Mouse (Mus musculus): ENCODE measurements around the gene Plppr3. TPM values are rescaled to one million over a fixed set of nuclear protein-coding genes. Genes with fewer than 3 reads are reported as not detected.
A peak's percentile ranks its signal among the peaks of the same experiment; 100 is the strongest.

Plppr3 gene
- polyA plus RNA-seq, 1 experiment from 2014 or later: 32.9 TPM

DNA sequence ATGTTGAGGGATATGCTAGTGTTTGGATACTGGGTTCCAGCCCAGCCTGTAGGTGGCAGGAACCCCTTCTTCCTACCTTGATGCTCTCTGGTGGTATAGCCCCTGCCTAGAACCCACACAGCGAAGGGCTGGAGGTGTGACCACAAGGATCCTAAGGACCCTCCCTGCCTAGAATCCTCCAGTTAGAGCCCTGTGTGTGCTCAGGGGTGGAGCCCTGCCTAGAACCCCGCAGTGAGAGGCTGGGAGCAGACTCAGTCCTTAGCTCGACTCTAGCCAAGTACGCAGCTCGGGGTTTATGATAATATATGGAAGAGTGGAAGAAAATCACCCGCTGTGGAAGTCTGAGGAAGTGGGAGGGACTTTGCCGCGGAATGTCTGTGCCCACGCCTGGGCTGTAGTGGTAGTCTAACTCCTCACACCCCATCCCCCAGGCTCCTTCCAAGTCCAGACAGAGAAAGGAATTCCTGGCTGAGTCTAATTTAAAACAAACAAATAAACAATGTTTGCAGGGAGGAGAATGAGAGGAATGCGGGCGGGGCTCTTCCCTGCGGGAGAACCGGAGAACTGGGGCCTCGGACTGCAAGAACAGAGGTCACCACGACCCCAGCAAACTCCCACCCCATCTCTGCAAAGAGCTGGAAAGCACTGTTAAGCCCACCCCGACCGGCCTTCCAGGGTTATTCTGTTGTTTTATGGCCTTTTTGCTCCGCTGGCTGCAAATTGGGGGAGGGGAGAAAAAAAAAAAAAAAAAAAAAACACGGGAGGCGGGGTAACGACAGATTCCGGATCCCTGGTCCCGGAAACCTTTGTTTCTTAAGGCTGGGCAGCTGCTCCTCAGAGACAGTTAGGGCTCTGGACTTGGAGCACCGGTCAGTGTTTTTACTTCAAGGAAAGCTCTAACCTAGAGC is 33.5 kb downstream of the Plppr3 start:
- Histone ChIP-seq H3K9me3 (no peaks in the 10 kb centered on the region), H3K4me2 (peak overlapping the region; percentile 87), H3K9ac (peak overlapping the region; percentile 16; the same call in 1 of the 2 replicates), H3K27ac (peak overlapping the region; percentile 95), H3K27me3 (replicated peaks) (no peaks in the 10 kb centered on the region), H3K4me3 (replicated peaks) (peak overlapping the region; percentile 40), H3K4me1 (peaks cover 20% of the 10 kb centered on the region), H3K36me3 (no peaks in the 10 kb centered on the region)
- peak; percentile 86 for ATAC-seq (ENCODE audit: insufficient read depth, low FRiP score, low read depth)
- 1% methylated on average over 24 of the region's 24 CpGs for WGBS

- Histone ChIP-seq H3K4me3 (replicated peaks) (no peak overlapping the region), H3K4me2 (no peak overlapping the region; the same call in 1 of the 2 replicates), H3K9me3 (no peaks in the 10 kb centered on the region), H3K36me3 (no peaks in the 10 kb centered on the region), H3K9ac (no peak overlapping the region), H3K4me1 (peaks cover 20% of the 10 kb centered on the region), H3K27me3 (replicated peaks) (no peaks in the 10 kb centered on the region), H3K27ac (peak overlapping the region; percentile 95)
- 87% methylated on average over 3 of the region's 3 CpGs for WGBS
- no peak for ATAC-seq (ENCODE audit: insufficient read depth, low FRiP score, low read depth)
Measured at GRCm38 (mm10) chr10:79840091-79840490, 34.3 kb downstream of the Plppr3 start.

GRCm38 (mm10) chr10:79838151-79838550 is 36.3 kb downstream of the Plppr3 start:
- no peak for ATAC-seq (ENCODE audit: insufficient read depth, low FRiP score, low read depth)
- H3K4me2 ChIP-seq: no peak overlapping the region
- H3K36me3 ChIP-seq: no peaks in the 10 kb centered on the region
- H3K9me3 ChIP-seq: no peaks in the 10 kb centered on the region
- 41% methylated on average over 2 of the region's 2 CpGs for WGBS
- no peak overlapping the region for H3K9ac ChIP-seq
- peaks cover 13% of the 10 kb centered on the region for H3K4me1 ChIP-seq
- H3K27ac ChIP-seq: no peak overlapping the region
- H3K27me3 ChIP-seq (replicated peaks): no peaks in the 10 kb centered on the region
- H3K4me3 ChIP-seq (replicated peaks): no peak overlapping the region

GRCm38 (mm10) chr10:79836918-79837317 is 37.5 kb downstream of the Plppr3 start:
- Histone ChIP-seq H3K9ac (no peak overlapping the region), H3K9me3 (no peaks in the 10 kb centered on the region), H3K4me1 (peaks cover 12% of the 10 kb centered on the region), H3K36me3 (no peaks in the 10 kb centered on the region), H3K27ac (no peak overlapping the region), H3K4me2 (no peak overlapping the region), H3K4me3 (replicated peaks) (no peak overlapping the region), H3K27me3 (replicated peaks) (no peaks in the 10 kb centered on the region)
- 94% methylated on average over 3 of the region's 3 CpGs for WGBS
- ATAC-seq (ENCODE audit: insufficient read depth, low FRiP score, low read depth): no peak

DNA sequence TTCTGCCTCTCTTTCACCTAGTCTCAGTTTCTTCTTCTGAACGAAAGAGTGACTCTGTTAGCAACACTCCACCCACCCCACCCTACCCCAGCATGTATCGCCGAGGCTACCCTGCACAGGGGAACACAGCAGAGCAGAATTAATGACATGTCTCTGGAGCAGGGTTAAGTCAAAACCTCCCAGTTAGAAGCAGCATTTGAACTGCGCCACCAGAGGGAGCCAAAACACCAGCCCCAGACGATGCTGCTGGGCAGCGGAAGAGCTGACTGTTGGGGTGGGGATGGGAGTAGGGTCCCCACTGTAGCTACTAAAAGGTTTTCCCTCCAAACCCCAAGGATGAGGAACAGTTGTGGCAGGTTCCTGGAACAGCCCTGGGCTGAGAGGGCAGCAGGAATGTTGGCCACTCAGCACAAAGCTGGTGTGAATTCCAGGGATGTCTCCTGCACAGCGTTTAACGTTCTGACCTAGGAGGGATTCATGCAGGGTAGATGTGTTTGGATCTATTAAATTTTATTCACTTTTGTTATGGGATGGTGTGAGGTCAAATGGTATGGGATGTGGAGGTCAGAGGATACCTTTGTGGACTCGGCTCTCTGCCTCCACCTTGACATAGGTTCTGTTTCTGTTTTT is 39.5 kb downstream of the Plppr3 start:
- Histone ChIP-seq H3K4me1 (peaks cover 2% of the 10 kb centered on the region; the same call in 1 of the 2 replicates), H3K27ac (no peak overlapping the region), H3K36me3 (no peaks in the 10 kb centered on the region), H3K9ac (no peak overlapping the region), H3K4me2 (no peak overlapping the region), H3K27me3 (replicated peaks) (no peaks in the 10 kb centered on the region), H3K4me3 (replicated peaks) (no peak overlapping the region), H3K9me3 (no peaks in the 10 kb centered on the region)
- peak; percentile 53 for ATAC-seq (ENCODE audit: insufficient read depth, low FRiP score, low read depth)
- 19% methylated on average over 9 of the region's 9 CpGs for WGBS

GRCm38 (mm10) chr10:79832786-79833181 is 41.6 kb downstream of the Plppr3 start:
- no peak overlapping the region for H3K27ac ChIP-seq
- H3K4me2 ChIP-seq: no peak overlapping the region
- H3K36me3 ChIP-seq: no peaks in the 10 kb centered on the region
- H3K4me1 ChIP-seq: peaks cover 2% of the 10 kb centered on the region; the same call in 1 of the 2 replicates
- no peak for ATAC-seq (ENCODE audit: insufficient read depth, low FRiP score, low read depth)
- H3K9ac ChIP-seq: no peak overlapping the region
- H3K9me3 ChIP-seq: no peaks in the 10 kb centered on the region
- H3K27me3 ChIP-seq (replicated peaks): no peaks in the 10 kb centered on the region
- no peak overlapping the region for H3K4me3 ChIP-seq (replicated peaks)
- 66% methylated on average over 9 of the region's 9 CpGs for WGBS

GRCm38 (mm10) chr10:79832026-79832785 is 42.2 kb downstream of the Plppr3 start:
- H3K4me1 ChIP-seq: peaks cover 2% of the 10 kb centered on the region; the same call in 1 of the 2 replicates
- H3K36me3 ChIP-seq: no peaks in the 10 kb centered on the region
- no peak overlapping the region for H3K27ac ChIP-seq
- no peak for ATAC-seq (ENCODE audit: insufficient read depth, low FRiP score, low read depth)
- no peak overlapping the region for H3K4me3 ChIP-seq (replicated peaks)
- no peaks in the 10 kb centered on the region for H3K27me3 ChIP-seq (replicated peaks)
- no peaks in the 10 kb centered on the region for H3K9me3 ChIP-seq
- no peak overlapping the region for H3K4me2 ChIP-seq
- no peak overlapping the region for H3K9ac ChIP-seq
- 71% methylated on average over 7 of the region's 7 CpGs for WGBS

- ATAC-seq (ENCODE audit: insufficient read depth, low FRiP score, low read depth): no peak
- whole genome bisulfite sequencing: 76% methylated on average over 3 of the region's 3 CpGs
Measured at GRCm38 (mm10) chr10:79831583-79831982, 42.9 kb downstream of the Plppr3 start.

GRCm38 (mm10) chr10:79824413-79824812 is 50.0 kb downstream of the Plppr3 start:
- Histone ChIP-seq H3K4me1 (peaks cover 31% of the 10 kb centered on the region), H3K4me3 (replicated peaks) (peak overlapping the region; percentile 8; the same call in 1 of the 2 replicates), H3K36me3 (peaks cover 8% of the 10 kb centered on the region; the same call in 1 of the 2 replicates), H3K27me3 (replicated peaks) (no peaks in the 10 kb centered on the region), H3K4me2 (peak overlapping the region; percentile 41), H3K9me3 (no peaks in the 10 kb centered on the region), H3K27ac (peak overlapping the region; percentile 85), H3K9ac (no peak overlapping the region)
- 49% methylated on average over 6 of the region's 6 CpGs for WGBS
- ATAC-seq (ENCODE audit: insufficient read depth, low FRiP score, low read depth): peak; percentile 67

More at GRCm38 (mm10) chr10:79831583-79831982, 42.9 kb downstream of the Plppr3 start:
- H3K27ac ChIP-seq: no peak overlapping the region
- H3K4me2 ChIP-seq: no peak overlapping the region
- H3K9me3 ChIP-seq: no peaks in the 10 kb centered on the region
- H3K27me3 ChIP-seq (replicated peaks): no peaks in the 10 kb centered on the region
- H3K36me3 ChIP-seq: no peaks in the 10 kb centered on the region
- H3K9ac ChIP-seq: no peak overlapping the region
- no peak overlapping the region for H3K4me3 ChIP-seq (replicated peaks)
- peaks cover 2% of the 10 kb centered on the region; the same call in 1 of the 2 replicates for H3K4me1 ChIP-seq

- Histone ChIP-seq H3K27me3 (replicated peaks) (no peaks in the 10 kb centered on the region), H3K36me3 (peaks cover 13% of the 10 kb centered on the region; the same call in 1 of the 2 replicates), H3K27ac (peak overlapping the region; percentile 85), H3K4me1 (peaks cover 36% of the 10 kb centered on the region), H3K9ac (no peak overlapping the region), H3K4me2 (peak overlapping the region; percentile 41), H3K9me3 (no peaks in the 10 kb centered on the region), H3K4me3 (replicated peaks) (peak overlapping the region; percentile 20)
- 60% methylated on average over 6 of the region's 6 CpGs for WGBS
- ATAC-seq (ENCODE audit: insufficient read depth, low FRiP score, low read depth): no peak
Measured at GRCm38 (mm10) chr10:79823011-79823410, 51.4 kb downstream of the Plppr3 start.

- no peaks in the 10 kb centered on the region for H3K9me3 ChIP-seq
- peak overlapping the region; percentile 85 for H3K27ac ChIP-seq
- 18% methylated on average over 16 of the region's 17 CpGs for WGBS
- peak overlapping the region; percentile 20 for H3K4me3 ChIP-seq (replicated peaks)
- H3K9ac ChIP-seq: no peak overlapping the region
- H3K27me3 ChIP-seq (replicated peaks): no peaks in the 10 kb centered on the region
- peak; percentile 83 for ATAC-seq (ENCODE audit: insufficient read depth, low FRiP score, low read depth)
- peaks cover 13% of the 10 kb centered on the region; the same call in 1 of the 2 replicates for H3K36me3 ChIP-seq
- peak overlapping the region; percentile 41 for H3K4me2 ChIP-seq
- H3K4me1 ChIP-seq: peaks cover 36% of the 10 kb centered on the region
Measured at GRCm38 (mm10) chr10:79822372-79822771, 52.1 kb downstream of the Plppr3 start.
